Mouse (Mus musculus) thymus, postnatal 4 days (tissue): ENCODE results near the gene Gm20388.
A peak's percentile ranks its signal among the peaks of the same experiment; 100 is the strongest.

Source experiments
- DNase-seq: peaks from one replicate; pipeline ENCODE4 v3.0.0; 2021

Gene Gm20388

GRCm38 (mm10) chr8:122142428-122142827 is 2231.8 kb downstream of the Gm20388 start:
- no peak for DNase-seq

DNA sequence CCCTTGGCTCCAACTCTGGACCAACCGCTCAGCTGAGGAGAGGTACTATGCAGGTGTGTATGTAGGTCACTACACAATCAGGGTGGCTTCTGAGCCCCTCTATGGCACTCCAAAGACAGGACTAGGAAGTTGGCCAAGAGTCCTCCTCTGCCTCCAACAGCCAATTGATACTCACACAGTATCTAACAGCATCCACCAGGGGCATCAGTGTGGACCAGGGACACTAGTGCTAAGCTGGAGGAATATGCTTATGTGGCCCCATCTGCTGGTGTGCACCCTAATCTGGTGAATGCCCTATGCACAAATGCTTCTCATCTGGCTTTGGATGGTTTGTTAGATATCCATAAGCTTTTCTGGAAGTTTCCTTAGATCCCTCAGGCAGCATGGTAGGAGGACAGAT is 2232.6 kb downstream of the Gm20388 start:
- no peak for DNase-seq

- no peak for DNase-seq
Measured at GRCm38 (mm10) chr8:122144729-122145311, 2234.2 kb downstream of the Gm20388 start.

- DNase-seq: peak; percentile 49
Measured at GRCm38 (mm10) chr8:122149045-122149444, 2238.4 kb downstream of the Gm20388 start.

- DNase-seq: no peak
Measured at GRCm38 (mm10) chr8:122149606-122150005, 2239.0 kb downstream of the Gm20388 start.

- DNase-seq: no peak
Measured at GRCm38 (mm10) chr8:122151541-122151940, 2240.9 kb downstream of the Gm20388 start.

DNA sequence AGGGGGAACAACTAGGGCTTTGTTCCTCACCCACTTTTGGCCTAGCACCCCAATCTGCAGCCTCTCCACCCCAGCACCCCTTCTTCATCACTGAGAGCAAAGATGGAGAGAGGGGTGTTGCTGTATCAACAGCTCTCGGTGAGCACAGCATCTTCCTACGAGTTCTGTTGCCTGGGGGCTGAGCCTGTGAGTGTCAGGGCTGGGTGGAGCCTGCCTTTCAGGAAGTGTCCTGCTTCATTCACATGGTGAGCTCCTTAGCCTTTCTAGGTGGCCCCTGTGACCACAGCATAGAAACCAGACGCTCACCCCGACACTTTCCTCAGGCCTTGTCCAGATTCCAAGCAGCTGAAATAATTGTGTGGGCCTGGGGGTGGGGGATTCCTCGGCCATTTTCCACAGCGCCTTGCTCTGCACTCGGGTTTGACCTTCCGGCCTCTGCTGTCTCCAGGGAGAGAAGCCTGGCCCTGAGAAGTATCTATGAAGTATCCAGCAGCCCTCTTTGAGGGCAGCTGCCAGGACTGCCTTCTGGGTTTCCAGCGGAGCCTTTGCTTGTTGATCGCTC is 2244.5 kb downstream of the Gm20388 start:
- DNase-seq: no peak

DNA sequence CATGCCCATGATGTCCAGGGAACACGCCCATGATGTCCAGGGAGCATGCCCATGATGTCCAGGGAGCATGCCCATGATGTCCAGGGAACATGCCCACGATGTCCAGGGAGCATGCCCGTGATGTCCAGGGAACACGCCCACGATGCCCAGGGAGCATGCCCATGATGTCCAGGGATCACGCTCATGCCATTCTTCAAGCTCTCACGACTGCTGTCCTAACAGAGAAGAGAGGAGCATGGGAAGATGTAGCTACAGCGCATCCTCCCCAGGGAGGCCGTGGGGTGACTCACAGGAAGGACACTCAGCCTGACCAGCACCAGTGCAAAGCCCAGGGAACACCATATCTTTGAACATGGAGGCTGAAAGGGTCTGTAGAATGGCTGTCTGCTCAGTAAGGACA is 2245.3 kb downstream of the Gm20388 start:
- DNase-seq: no peak

DNA sequence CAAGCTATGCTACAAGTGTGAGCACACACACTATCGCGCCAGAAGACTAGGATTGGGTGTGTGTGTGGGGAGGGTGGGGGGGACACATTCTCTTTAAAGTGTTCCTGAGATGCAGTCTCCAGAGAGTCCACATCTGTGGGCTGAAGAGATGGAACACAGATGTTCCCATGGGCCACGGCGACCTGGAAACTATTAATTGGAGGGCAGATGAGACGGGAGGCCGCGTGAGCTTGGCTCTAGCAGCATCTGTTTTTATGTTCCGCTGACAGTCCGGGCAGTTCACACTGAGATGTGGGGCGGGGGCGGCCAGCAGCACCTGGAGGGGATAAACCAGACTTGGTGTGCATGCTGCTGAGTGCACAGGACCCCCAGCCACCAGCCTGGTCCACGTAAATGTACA is 2247.0 kb downstream of the Gm20388 start:
- no peak for DNase-seq

DNA sequence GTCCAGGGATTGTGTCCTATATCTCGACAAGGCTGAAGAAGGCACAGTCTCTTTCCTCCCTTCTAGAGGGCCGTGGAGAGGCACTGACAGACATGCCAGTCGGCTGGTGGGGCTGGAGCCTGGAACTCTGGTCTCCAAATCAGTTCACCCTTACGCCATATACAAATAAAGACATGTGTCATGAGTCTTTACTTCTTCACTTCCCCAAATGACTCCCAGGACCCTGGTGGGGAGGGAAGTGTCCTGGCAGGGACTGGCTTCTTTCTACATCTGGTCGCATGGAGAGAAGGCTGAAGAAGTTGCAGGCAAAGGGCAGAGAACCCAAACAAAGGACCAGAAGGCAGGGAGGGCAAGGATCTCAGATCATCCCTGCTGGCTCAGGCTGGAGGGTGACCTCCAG is 2249.5 kb downstream of the Gm20388 start:
- DNase-seq: no peak

DNA sequence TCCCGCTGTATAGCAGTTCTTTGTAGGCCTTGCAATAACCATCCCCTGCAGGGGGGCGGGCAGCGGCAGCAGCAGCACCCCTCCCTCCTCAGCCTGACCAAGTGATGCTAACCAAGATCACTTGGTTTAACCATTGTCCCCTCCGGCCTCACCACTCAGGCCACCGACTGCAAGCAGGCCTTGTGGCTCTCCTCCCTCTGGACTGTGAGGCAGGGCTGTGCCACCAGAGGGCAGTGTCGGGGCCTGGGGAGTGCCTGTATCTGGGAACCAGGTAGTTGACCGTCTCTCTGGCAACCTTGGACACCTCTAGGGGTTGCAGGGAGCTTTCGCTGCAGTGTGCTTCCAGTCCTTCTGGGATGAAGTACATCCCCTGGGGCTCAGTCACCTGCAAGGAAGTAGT is 2252.4 kb downstream of the Gm20388 start:
- peak; percentile 90 for DNase-seq

DNA sequence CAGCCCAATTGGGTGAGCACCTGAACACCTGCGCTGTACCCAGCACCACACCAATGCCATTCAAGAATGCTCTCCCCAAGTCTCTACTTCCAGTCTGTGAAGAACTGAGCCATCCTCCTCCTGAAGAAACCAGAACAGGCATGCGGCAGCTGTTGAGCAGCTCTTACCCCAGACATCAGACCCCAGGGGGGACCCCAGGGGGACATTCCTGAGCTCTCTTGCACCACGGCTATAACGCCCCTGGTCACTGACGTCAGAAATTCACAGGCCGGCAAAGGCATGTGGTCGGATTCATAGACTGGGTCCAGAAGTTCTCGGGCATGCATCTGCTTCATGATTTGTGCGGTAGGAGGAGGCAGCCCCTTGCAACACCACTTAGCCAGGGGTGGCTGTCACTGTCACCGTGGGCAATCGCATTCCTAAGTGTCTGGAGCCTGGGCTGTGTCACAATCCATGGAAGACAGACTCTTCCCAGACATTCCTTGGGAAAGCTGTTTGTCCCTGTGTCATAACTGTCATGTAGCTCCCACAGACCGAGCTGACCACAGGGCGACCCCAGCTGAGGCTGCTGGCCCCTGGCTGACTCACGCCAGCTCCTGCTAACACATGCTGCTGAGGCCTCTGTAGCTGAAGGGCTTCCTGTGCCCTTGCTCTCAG is 2256.7 kb downstream of the Gm20388 start:
- DNase-seq: no peak

GRCm38 (mm10) chr8:122169446-122169845 is 2258.8 kb downstream of the Gm20388 start:
- DNase-seq: no peak

DNA sequence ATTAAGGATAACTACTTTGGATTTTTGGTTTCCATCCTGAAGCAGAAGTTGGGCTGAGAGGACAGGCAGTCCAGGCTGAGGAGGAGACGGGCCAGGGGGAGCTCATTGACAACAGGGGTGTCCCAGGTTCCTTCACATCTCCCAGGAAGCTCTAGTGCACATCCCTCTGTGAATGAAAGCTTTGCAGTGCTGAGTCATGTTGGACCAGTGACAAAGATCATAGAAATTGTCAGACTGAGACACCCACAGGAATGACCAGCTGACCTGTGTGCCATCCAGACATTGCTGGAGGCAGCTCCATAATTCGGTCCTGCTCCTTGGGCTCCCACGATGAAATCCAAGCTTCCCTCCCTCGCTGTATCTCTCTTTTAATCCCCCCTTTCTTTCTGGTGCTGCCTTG is 2261.2 kb downstream of the Gm20388 start:
- no peak for DNase-seq

DNA sequence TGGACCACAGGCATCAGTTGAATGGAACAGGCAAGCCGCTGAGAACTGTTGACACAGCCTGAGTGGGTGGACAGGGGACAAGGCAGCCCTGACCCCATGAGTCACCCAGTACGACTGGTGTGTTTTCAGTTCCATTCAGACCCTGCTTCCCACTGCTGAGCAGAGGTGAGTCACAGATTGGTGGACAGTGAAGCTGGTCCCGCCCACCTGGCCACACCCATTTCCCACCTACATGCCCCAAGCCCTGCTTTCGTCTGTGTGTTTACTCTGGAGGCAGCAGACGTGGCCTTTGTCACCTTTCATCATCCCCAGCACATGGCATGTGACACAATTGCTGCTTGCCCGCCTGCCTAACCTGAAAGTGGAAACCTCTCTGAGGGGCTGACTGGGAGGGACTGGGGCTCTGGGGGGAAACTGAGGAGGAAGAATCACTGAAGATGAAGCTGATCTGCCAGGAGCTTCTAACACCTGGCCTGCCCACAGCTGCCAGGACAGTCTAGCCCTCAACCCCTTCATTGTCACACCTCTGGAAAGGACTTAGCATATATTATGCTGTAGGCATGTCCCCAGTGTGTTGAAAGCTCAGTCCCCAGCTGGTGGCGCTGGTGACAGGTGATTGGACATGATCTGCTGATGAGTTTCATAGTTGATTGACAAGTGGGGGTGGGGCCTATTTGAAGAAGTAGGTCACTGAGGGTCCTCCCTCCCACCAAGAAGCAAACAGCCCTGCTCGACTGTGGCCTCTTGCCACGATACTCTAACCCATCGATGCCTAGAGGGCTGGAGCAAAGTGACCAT is 2263.7 kb downstream of the Gm20388 start:
- peak; percentile 35 for DNase-seq

DNA sequence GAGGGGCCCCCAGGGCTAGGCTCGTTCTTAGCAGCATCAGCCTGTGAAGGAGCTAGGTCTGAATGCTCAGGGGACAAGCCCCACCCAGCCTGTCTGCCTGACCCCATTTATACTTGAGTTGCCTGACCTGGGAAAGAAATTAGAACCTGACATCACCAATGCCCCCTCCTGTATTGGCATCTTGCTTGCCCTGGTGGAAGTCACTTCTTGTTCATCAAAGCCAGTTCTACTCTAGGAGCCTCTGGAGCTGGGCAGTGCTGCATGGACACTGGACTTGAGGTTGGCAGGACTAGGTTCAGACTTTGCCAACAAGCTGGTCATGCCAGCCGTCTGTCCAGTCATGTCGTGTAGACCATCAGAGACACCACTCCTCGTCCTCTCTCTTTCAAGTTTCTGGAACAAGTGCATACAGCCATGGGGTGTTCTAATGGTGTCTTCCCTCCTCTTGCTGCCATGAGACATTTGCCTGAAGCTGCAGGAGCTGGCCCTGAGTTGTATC is 2267.8 kb downstream of the Gm20388 start:
- no peak for DNase-seq

DNA sequence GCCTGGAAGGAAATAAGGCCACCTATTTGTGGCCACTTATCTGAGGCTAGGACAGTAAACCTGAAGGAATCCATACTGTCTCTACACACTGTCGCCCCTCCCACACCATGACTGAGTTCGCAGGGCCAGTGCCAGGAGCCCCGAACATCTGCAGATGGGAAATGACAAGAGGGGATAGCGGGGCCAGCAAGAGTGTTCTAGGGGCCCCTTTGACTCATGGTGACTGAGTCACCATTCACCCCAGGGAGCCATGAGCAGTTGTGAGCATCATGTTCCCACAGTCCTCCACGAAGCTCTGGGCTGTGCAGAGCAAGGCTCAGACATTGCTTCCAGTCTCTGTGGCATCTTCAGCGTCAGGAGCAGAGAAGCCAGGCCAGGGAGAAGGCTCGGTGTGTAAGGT is 2268.7 kb downstream of the Gm20388 start:
- DNase-seq: no peak

- no peak for DNase-seq
Measured at GRCm38 (mm10) chr8:122180116-122180515, 2269.5 kb downstream of the Gm20388 start.

- no peak for DNase-seq
Measured at GRCm38 (mm10) chr8:122181414-122181813, 2270.8 kb downstream of the Gm20388 start.

GRCm38 (mm10) chr8:122181991-122182390 is 2271.3 kb downstream of the Gm20388 start:
- DNase-seq: no peak

DNA sequence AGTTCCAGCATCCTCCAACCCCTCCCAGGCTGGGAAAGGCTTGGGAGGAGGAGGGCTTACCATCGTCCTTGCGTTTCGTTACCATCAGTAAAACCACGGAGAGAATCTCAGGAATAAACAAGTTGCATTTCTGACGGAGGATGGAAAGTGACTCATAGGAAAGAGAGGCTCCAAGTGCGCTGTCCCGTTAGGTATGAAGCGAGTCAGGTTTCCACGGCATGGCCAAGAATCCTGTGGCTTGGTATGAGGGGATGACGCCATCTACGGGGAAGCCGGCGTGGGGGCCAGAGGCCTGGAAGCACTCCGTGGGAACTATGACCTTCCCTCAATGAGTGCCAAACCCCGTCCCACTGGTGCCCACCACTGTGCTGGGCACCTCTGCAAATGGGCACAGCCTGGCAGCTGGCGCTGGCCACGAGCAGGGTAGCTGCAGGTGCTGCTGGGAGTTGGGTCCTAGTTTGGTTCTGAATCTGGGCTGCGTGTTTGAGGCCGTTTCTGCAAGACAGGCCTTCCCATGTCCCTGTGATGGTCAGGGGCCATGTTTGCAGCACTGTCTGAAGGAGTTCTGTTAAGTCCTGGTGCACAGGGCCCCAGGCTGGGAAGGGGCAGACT is 2275.8 kb downstream of the Gm20388 start:
- no peak for DNase-seq

DNA sequence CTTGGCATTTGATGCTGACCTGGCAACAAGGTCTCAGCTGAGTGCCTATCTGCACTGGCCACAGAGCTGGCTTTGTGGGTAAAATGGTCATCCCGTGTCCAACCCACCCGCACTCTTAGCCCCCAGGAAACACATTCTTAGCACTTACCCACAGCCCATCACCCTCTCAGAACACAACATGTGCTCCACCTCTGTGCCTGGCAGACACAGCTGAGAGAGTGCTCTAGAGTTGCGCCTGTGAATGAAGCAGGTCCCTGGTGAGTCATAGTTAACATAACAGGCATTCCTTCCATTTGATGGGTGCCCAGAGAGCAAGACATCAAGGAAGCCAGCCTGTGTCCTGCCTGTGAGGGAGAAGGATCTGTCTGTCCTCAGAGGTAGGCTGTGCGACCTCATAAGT is 2276.6 kb downstream of the Gm20388 start:
- DNase-seq: no peak
